Mouse (Mus musculus): Measurements from ENCODE around the gene Pakap.

DNA sequence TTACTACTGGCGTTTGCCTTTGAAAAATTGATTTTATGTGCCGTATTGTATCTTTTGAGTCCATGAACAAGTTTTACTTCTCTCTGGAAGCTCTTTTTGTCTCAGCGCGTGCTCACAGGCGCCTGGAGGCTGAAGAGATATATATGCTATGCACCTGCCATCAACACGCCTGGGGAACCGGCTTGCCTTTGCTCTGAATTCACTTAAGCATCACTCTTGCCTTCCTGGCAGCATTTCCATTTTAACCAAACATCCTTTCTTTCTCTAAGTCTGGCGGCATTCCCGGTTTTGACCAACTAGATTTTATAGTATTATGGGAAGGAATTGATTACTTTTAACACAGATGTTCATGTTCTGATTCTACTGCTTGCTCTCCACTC lies 215.4 kb downstream of the Pakap start:
- TF ChIP-seq CTCF (IDR thresholded peaks at IDR 0.05; ENCODE audit: low read depth, low read length) (no peak), POLR2A (IDR thresholded peaks at IDR 0.05; ENCODE audit: extremely low read depth, insufficient read depth, low read length) (no peak)

Measured in liver, adult 2 months (tissue).